Mouse (Mus musculus) kidney, adult 2 months (tissue): ENCODE data around the gene Tcf12.

Experiments used
- CTCF ChIP-seq: fragments of 200-500 bp; conservative IDR thresholded peaks from 2 replicates; pipeline ENCODE4 v1.5.1; 2011; ENCODE audit warnings: low read depth, mild to moderate bottlenecking, control low read depth, low read length, moderate library complexity, mixed read lengths; ENCODE audit not compliant: insufficient read depth, insufficient read length
- POLR2A ChIP-seq: fragments of 200-500 bp; IDR thresholded peaks from one replicate; pipeline ENCODE4 v1.6.1; 2011; ENCODE audit warnings: low read depth, low read length, control low read depth

- TF ChIP-seq CTCF (no peak), POLR2A (no peak)
Measured at GRCm38 (mm10) chr9:71953217-71953616, 158.5 kb downstream of the Tcf12 start.
